In the genomic region with DNA sequence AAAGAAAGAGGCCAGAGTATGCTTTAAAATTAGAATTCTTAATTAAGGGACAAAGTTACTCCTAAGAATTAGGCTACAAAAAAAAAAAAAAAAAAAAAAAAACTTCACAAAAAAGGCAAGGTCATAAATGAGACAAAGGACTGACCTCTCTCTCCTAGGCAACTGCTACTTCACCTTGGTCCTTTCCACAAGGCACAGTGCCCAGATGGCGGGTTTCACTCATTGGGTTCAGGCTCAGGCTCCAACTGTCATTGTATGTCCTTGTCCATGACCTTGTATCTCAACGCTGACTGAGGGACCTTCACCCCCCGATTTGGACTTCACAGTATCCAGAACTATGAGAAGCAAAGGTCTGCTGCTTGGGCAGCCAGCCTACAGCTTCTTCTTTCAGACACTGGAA, we compare ENCODE assay signal across 25 mouse cellular contexts. TPM values are rescaled to one million over a fixed set of nuclear protein-coding genes. Genes with fewer than 3 reads are reported as not detected.
A peak's percentile ranks its signal among the peaks of the same experiment; 100 is the strongest.
DNase-seq lines count a peak whose midpoint lies in the region; ATAC-seq lines count a peak whose summit lies in the region.
"Had no signal": no experiment of that assay in that cellular context is flagged by ENCODE, and none has a peak within 500 bp of the region (broad histone marks: within the 10 kb centered on the region; RNA-seq: fewer than 3 reads in every experiment).

No protein-coding gene starts in this region.

- 0 out of 2 replicates have a peak, but pooled peaks cover 10% of the 10 kb centered on the region for H3K36me3 ChIP-seq in midbrain, embryonic 12.5 days
- H3K36me3 ChIP-seq in midbrain, embryonic 16.5 days (ENCODE audit: control insufficient read depth, insufficient read depth, low read length): no peaks in the 10 kb centered on the region
- H3K36me3 ChIP-seq in neural tube, embryonic 13.5 days: no peaks in the 10 kb centered on the region
- H3K36me3 ChIP-seq: embryonic facial prominence, embryonic 10.5 days; embryonic facial prominence, embryonic 13.5 days; forebrain, embryonic 12.5 days; forebrain, embryonic 15.5 days; heart, embryonic 12.5 days; heart, embryonic 15.5 days; hindbrain, embryonic 15.5 days had no signal

- no peak overlapping the region for H3K4me3 ChIP-seq in midbrain, embryonic 12.5 days
- no peak overlapping the region for H3K4me3 ChIP-seq in midbrain, embryonic 16.5 days (ENCODE audit: low read depth, low read length)
- no peak overlapping the region for H3K4me3 ChIP-seq in neural tube, embryonic 13.5 days
- H3K4me3 ChIP-seq: embryonic facial prominence, embryonic 10.5 days; embryonic facial prominence, embryonic 13.5 days; erythroblast, embryonic 14.5 days; forebrain, embryonic 12.5 days; forebrain, embryonic 15.5 days; heart, embryonic 12.5 days; heart, embryonic 15.5 days; hindbrain, embryonic 10.5 days; hindbrain, embryonic 15.5 days had no signal

- H3K9me3 ChIP-seq in midbrain, embryonic 12.5 days: no peaks in the 10 kb centered on the region
- H3K9me3 ChIP-seq in midbrain, embryonic 16.5 days (replicated peaks; ENCODE audit: control insufficient read depth, low read length, poor library complexity, severe bottlenecking): no peaks in the 10 kb centered on the region
- no peaks in the 10 kb centered on the region for H3K9me3 ChIP-seq in neural tube, embryonic 13.5 days
- H3K9me3 ChIP-seq: embryonic facial prominence, embryonic 10.5 days; embryonic facial prominence, embryonic 13.5 days; forebrain, embryonic 15.5 days; heart, embryonic 12.5 days; heart, embryonic 15.5 days; hindbrain, embryonic 10.5 days; hindbrain, embryonic 15.5 days had no signal

- H3K27ac ChIP-seq in midbrain, embryonic 12.5 days (replicated peaks): peak overlapping the region; percentile 47
- no peak overlapping the region for H3K27ac ChIP-seq in midbrain, embryonic 16.5 days (ENCODE audit: low read length)
- H3K27ac ChIP-seq in neural tube, embryonic 13.5 days (replicated peaks): no peak overlapping the region
- H3K27ac ChIP-seq: embryonic facial prominence, embryonic 10.5 days; embryonic facial prominence, embryonic 13.5 days; forebrain, embryonic 12.5 days; forebrain, embryonic 15.5 days; heart, embryonic 15.5 days; hindbrain, embryonic 10.5 days; hindbrain, embryonic 15.5 days had no signal

- ATAC-seq in midbrain, embryonic 12.5 days (ENCODE audit: low FRiP score, low read depth): peak; percentile 69; the same call in 1 of the 2 replicates
- no peak for ATAC-seq in midbrain, embryonic 16.5 days
- peak; percentile 44; the same call in 1 of the 2 replicates for ATAC-seq in neural tube, embryonic 13.5 days (ENCODE audit: low read depth)
- ATAC-seq: CD4-positive, CD25-positive, alpha-beta regulatory T cell, adult 4 months; forebrain, embryonic 15.5 days had no signal

- 63% methylated on average over 3 of the region's 3 CpGs for WGBS in midbrain, embryonic 12.5 days
- WGBS in midbrain, embryonic 16.5 days: 41% methylated on average over 3 of the region's 3 CpGs
- WGBS in neural tube, embryonic 13.5 days: 49% methylated on average over 3 of the region's 3 CpGs

- H3K4me2 ChIP-seq in midbrain, embryonic 12.5 days (replicated peaks): no peak overlapping the region
- H3K4me2 ChIP-seq in midbrain, embryonic 16.5 days (ENCODE audit: low read length): no peak overlapping the region
- no peak overlapping the region for H3K4me2 ChIP-seq in neural tube, embryonic 13.5 days
- H3K4me2 ChIP-seq: embryonic facial prominence, embryonic 13.5 days; forebrain, embryonic 12.5 days; forebrain, embryonic 15.5 days; heart, embryonic 12.5 days; heart, embryonic 15.5 days; hindbrain, embryonic 15.5 days had no signal

- no peak overlapping the region for H3K9ac ChIP-seq in midbrain, embryonic 12.5 days (replicated peaks)
- H3K9ac ChIP-seq in midbrain, embryonic 16.5 days (ENCODE audit: low read depth, low read length): no peak overlapping the region
- H3K9ac ChIP-seq in neural tube, embryonic 13.5 days: no peak overlapping the region
- H3K9ac ChIP-seq: embryonic facial prominence, embryonic 13.5 days; forebrain, embryonic 12.5 days; forebrain, embryonic 15.5 days; heart, embryonic 12.5 days; heart, embryonic 15.5 days; hindbrain, embryonic 15.5 days had no signal

- no peaks in the 10 kb centered on the region for H3K27me3 ChIP-seq in midbrain, embryonic 12.5 days
- no peaks in the 10 kb centered on the region for H3K27me3 ChIP-seq in midbrain, embryonic 16.5 days (ENCODE audit: control insufficient read depth, insufficient read depth, low read depth, low read length)
- no peaks in the 10 kb centered on the region for H3K27me3 ChIP-seq in neural tube, embryonic 13.5 days
- H3K27me3 ChIP-seq: embryonic facial prominence, embryonic 13.5 days; forebrain, embryonic 12.5 days; forebrain, embryonic 15.5 days; heart, embryonic 12.5 days; heart, embryonic 15.5 days; hindbrain, embryonic 15.5 days had no signal

- peaks cover 14% of the 10 kb centered on the region for H3K4me1 ChIP-seq in midbrain, embryonic 12.5 days
- peaks cover 11% of the 10 kb centered on the region; the same call in 1 of the 2 replicates for H3K4me1 ChIP-seq in midbrain, embryonic 16.5 days (ENCODE audit: control insufficient read depth, insufficient read depth, low read length)
- H3K4me1 ChIP-seq in neural tube, embryonic 13.5 days (replicated peaks): peaks cover 18% of the 10 kb centered on the region
- H3K4me1 ChIP-seq: embryonic facial prominence, embryonic 10.5 days had no signal

- peak; percentile 21 for DNase-seq in adrenal gland, postnatal 10 days
- DNase-seq in adrenal gland, postnatal 4 days (ENCODE audit: low spot score in 2 of 2): no peak
- DNase-seq in neural tube, embryonic 10.5 days (ENCODE audit: extremely low spot score, low spot score): no peak
- DNase-seq: cerebellum, adult 11-12 months; cerebellum, adult 8-10 months; cerebellum, postnatal 10 days; cerebellum, postnatal 36 days; embryo, embryonic 11 days; gastrocnemius, postnatal 25 days; heart, adult 18-20 months; heart, postnatal 10 days; heart, postnatal 36 days had no signal

RNA-seq across cellular contexts. Expression of a gene that starts 38.3 kb away (rescaled TPM):
- total RNA-seq in adrenal gland, postnatal 10 days (2021): 10 to 100 TPM; 47.8 to 52.8 TPM
- 10 to 100 TPM; 61.0 to 65.9 TPM for total RNA-seq in adrenal gland, postnatal 4 days (2021)
- 175 and 192 TPM in 2 replicates for polyA plus RNA-seq in midbrain, embryonic 12.5 days (2016; fragmentation: Nextera tagmentation; extraction: Ambion mirVana)
- polyA plus RNA-seq in midbrain, embryonic 16.5 days (2015; fragmentation: Nextera tagmentation; extraction: Ambion mirVana): 106 and 119 TPM in 2 replicates
- polyA plus RNA-seq in neural tube, embryonic 13.5 days (2015; fragmentation: Nextera tagmentation; extraction: Ambion mirVana): 159 and 163 TPM in 2 replicates
